Mouse (Mus musculus): ENCODE measurements around the gene Olfr780. TPM values are rescaled to one million over a fixed set of nuclear protein-coding genes. Genes with fewer than 3 reads are reported as not detected.

Gene Olfr780
- polyA plus RNA-seq (2021; fragmentation: Nextera tagmentation): not detected in 2 replicates
- long read RNA-seq, experiment 1: 0 reads
- long read RNA-seq, experiment 2: 0 reads

GRCm38 (mm10) chr10:129317817-129318216 lies at the start of gene Olfr780:
Gene Olfr780, plus strand, starts transcription at chr10:129318117.

GRCm38 (mm10) chr10:129271081-129271535 lies 46.8 kb upstream of the Olfr780 start, which contains the start of gene Olfr777:
Gene Olfr777, minus strand, starts transcription at chr10:129271485.

GRCm38 (mm10) chr10:129328554-129328953 lies 10.6 kb downstream of the Olfr780 start, which contains the start of gene Olfr781:
Gene Olfr781, plus strand, starts transcription at chr10:129328854.

GRCm38 (mm10) chr10:129348550-129348949 lies 30.6 kb downstream of the Olfr780 start, which contains the start of gene Olfr782:
Gene Olfr782, plus strand, starts transcription at chr10:129348850.

Other genes with a start within 250 kb of the Olfr780 start
- not detected in 2 replicates for gene Olfr766-ps1, start 249.1 kb upstream of the Olfr780 start, polyA plus RNA-seq (2021; fragmentation: Nextera tagmentation)
- gene Olfr767, start 235.2 kb upstream of the Olfr780 start, polyA plus RNA-seq (2021; fragmentation: Nextera tagmentation): not detected in 2 replicates
- not detected in 2 replicates for gene Olfr768, start 218.7 kb upstream of the Olfr780 start, polyA plus RNA-seq (2021; fragmentation: Nextera tagmentation)
- gene Olfr769, start 200.3 kb upstream of the Olfr780 start, polyA plus RNA-seq (2021; fragmentation: Nextera tagmentation): not detected in 2 replicates
- gene Olfr770, start 179.1 kb upstream of the Olfr780 start, polyA plus RNA-seq (2021; fragmentation: Nextera tagmentation): not detected in 2 replicates
- not detected in 2 replicates for gene Olfr771, start 153.4 kb upstream of the Olfr780 start, polyA plus RNA-seq (2021; fragmentation: Nextera tagmentation)
- gene Olfr772, start 140.2 kb upstream of the Olfr780 start, polyA plus RNA-seq (2021; fragmentation: Nextera tagmentation): not detected in 2 replicates
- gene Olfr773, start 130.7 kb upstream of the Olfr780 start, polyA plus RNA-seq (2021; fragmentation: Nextera tagmentation): not detected in 2 replicates
- not detected in 2 replicates for gene Olfr774, start 81.9 kb upstream of the Olfr780 start, polyA plus RNA-seq (2021; fragmentation: Nextera tagmentation)
- not detected in 2 replicates for gene Olfr775, start 69.7 kb upstream of the Olfr780 start, polyA plus RNA-seq (2021; fragmentation: Nextera tagmentation)
- not detected in 2 replicates for gene Olfr776, start 59.0 kb upstream of the Olfr780 start, polyA plus RNA-seq (2021; fragmentation: Nextera tagmentation)
- gene Olfr777, start 46.6 kb upstream of the Olfr780 start, polyA plus RNA-seq (2021; fragmentation: Nextera tagmentation): not detected in 2 replicates
- not detected in 2 replicates for gene Olfr781, start 10.7 kb downstream of the Olfr780 start, polyA plus RNA-seq (2021; fragmentation: Nextera tagmentation)
- gene Olfr782, start 30.7 kb downstream of the Olfr780 start, polyA plus RNA-seq (2021; fragmentation: Nextera tagmentation): not detected in 2 replicates
- not detected in 2 replicates for gene Olfr784, start 66.0 kb downstream of the Olfr780 start, polyA plus RNA-seq (2021; fragmentation: Nextera tagmentation)
- not detected in 2 replicates for gene Olfr785, start 87.3 kb downstream of the Olfr780 start, polyA plus RNA-seq (2021; fragmentation: Nextera tagmentation)
- gene Olfr786, start 109.2 kb downstream of the Olfr780 start, polyA plus RNA-seq (2021; fragmentation: Nextera tagmentation): not detected in 2 replicates
- not detected in 2 replicates for gene Olfr787, start 143.7 kb downstream of the Olfr780 start, polyA plus RNA-seq (2021; fragmentation: Nextera tagmentation)
- gene Olfr788, start 152.9 kb downstream of the Olfr780 start, polyA plus RNA-seq (2021; fragmentation: Nextera tagmentation): not detected in 2 replicates
- gene Olfr789, start 166.6 kb downstream of the Olfr780 start, polyA plus RNA-seq (2021; fragmentation: Nextera tagmentation): not detected in 2 replicates
- gene Olfr790, start 180.4 kb downstream of the Olfr780 start, polyA plus RNA-seq (2021; fragmentation: Nextera tagmentation): not detected in 2 replicates
- not detected in 2 replicates for gene Olfr791, start 203.7 kb downstream of the Olfr780 start, polyA plus RNA-seq (2021; fragmentation: Nextera tagmentation)
- gene Olfr792, start 221.0 kb downstream of the Olfr780 start, polyA plus RNA-seq (2021; fragmentation: Nextera tagmentation): not detected in 2 replicates
- gene Olfr794, start 249.5 kb downstream of the Olfr780 start, polyA plus RNA-seq (2021; fragmentation: Nextera tagmentation): not detected in 2 replicates

Measured in layer of hippocampus, adult 6 months (tissue).